Mouse (Mus musculus) left cerebral cortex, postnatal 10 days (tissue): ENCODE data around the gene Fam114a1. TPM values are rescaled to one million over a fixed set of nuclear protein-coding genes. Genes with fewer than 3 reads are reported as not detected.

Source experiments
- DNase-seq, 2 experiments: peaks; one replicate each; pipeline ENCODE4 v3.0.0; 2021 to 2022; ENCODE audit warnings: low spot score in 2 of 2, mixed read lengths in 1 of 2; ENCODE audit errors: extremely low spot score in 1 of 2
- intact Hi-C: fragments of 180-260 bp; cut with DNase I; formaldehyde crosslinking; loops from one replicate; pipeline ENCODE4 v1.15.1; 2025
- total RNA-seq, 2 experiments: library from RNA; stranded (reverse); gene quantifications; 2 replicates each; pipeline ENCODE4 v1.2.3; 2021

The Fam114a1 gene
- 1 to 10 TPM; 7.2 to 8.4 TPM for total RNA-seq

DNA sequence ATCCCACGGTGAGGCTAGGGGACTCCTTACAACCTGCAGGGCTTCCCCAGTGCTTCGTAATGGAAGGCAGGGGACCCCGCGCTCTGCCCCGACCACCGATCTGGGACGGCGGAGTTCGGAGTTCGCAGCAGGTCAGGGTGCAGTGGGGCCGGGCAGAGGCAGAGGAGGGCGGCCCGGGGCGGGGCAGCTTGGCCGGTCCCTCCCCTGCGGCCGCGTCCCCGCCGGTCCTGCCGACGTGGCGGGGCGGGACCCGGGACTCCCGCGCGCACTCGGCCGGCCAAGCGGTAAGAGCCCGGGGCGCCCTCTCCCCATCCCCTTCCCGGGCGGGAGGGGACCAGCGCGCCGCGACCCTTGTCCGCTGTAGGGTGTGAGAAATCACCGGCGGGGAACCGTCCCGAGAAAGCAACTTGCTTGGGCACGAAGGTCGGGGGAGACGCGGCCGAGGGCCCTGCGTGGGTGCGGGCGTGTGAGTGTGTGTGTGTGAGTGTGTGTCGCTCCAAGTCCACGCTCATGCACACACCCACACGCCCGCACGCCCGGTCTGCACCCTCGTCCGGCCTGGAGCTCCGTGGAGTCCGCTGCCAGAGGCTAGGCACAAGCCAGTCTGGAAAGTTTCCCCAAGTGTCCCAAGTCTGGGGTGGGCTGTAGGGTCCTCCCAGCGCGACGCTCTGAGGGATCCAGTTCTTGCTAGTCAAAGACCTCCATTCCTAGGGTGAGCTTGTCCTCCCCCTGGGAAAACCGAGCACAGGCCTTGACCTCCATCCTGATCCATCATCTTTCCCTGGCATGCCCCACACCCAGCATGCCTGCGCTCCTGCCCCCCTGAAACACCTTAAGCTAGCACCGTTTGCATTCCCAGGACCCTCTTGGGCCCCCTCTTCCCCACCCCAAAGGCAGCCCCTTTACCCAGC lies at the start of gene Fam114a1:
Fam114a1 (plus strand) TSS at position 211 of the 911 bp plus-strand sequence.
- intact Hi-C loops: loop anchor here (10.0 kb wide), 1 partner anchor 85 kb away; no protein-coding TSS in a partner anchor
- peak in 1 of 2 experiments; percentile 86 for DNase-seq

DNA sequence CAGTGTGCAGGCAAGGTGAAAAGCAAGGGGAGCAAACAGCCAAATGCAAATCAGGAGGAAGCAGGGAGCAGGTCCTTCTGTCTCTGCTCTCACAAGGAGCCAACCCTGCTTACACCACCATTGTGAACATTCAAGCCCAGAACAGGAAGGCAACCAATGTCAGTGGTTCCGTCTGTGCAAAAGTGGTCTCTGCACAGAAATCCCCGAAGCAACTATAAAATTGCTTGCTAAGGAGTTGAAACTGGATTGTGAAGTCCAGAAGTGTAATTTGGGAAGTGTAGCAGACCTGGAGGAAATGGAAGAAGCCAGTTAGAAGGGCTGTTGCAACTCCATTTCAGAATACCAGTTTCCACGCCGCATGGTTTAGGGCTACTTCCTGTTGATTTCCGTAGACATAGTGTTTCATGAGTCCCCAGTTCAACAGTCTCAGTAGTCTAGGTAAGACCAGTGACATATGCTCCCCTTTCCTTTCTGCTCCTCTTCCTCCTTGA lies 46.9 kb upstream of the Fam114a1 start:
- no peak for DNase-seq
- intact Hi-C loops: no loop called here

DNA sequence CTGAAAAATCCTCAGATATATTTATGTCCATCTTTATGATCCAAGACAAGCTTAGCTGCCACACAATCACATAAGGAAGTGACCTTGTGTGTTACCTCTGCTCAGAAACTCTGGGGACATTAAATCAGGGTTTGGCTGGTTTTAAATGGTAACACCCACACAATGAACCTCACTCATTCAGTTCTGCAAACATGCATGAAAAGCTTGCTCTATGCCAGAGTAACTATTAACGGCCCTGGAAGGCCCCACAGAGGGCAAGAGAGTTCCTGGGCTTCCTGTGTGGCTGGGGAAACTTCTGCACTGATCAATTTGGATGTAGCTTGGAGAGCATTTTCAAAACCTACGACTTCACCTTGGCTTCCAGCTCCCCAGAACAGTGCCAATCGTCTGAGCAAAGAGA lies 37.7 kb upstream of the Fam114a1 start:
- intact Hi-C loops: no loop called here
- DNase-seq: no peak

GRCm38 (mm10) chr5:64932775-64933174 lies 37.1 kb upstream of the Fam114a1 start:
- intact Hi-C loops: no loop called here
- DNase-seq: no peak

DNA sequence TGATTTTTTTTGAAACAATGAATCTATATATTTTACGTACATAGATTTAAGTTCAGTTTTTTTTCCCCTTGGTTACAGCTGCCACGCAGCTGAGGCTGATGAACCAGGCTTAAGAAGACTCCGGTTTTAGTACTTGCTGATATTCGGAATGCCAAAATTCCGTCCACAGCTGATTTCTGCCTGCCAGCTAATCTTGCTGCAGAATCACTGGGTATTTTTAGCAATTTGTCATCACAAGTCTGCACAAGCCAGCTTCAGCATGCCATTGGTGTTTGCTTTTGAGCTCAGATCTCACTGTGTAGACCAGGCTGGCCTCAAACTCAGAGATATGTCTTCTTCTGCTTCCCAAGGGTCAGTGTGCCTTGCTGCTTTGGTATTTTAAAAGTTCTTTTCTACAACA lies 18.4 kb upstream of the Fam114a1 start:
- no peak for DNase-seq
- intact Hi-C loops: no loop called here

DNA sequence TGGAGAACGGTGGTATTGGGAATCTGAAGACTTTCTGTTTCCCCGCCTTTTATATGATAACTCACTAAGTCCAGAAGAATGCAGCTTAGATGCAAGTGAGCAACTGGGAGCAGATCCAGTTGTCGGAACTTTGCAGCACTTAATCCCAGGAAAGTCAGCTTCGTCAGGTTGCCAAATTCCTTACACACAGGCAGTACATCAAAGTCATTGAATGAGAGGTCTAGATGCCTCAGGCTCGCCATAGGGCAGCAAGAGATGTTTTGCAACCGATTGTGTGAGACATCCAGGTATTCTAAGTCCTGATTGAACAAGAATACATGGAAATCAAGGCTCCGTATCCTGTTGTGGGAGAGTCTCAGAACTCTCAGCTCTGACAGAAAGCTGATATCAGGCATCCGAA lies 14.9 kb upstream of the Fam114a1 start:
- intact Hi-C loops: no loop called here
- DNase-seq: no peak

GRCm38 (mm10) chr5:64958991-64959842 lies 10.7 kb upstream of the Fam114a1 start:
- DNase-seq: no peak
- intact Hi-C loops: no loop called here

- DNase-seq: peak in 1 of 2 experiments; percentile 54
- intact Hi-C loops: loop anchor here (10.0 kb wide), 1 partner anchor 75 kb away; no protein-coding TSS in a partner anchor
These were observed 10.0 kb upstream of the Fam114a1 start, which contains the start of gene Tlr6 for GRCm38 (mm10) chr5:64959843-64960230. Tlr6 (minus strand) TSS chr5:64960097.

- DNase-seq: no peak
- intact Hi-C loops: loop anchor here (10.0 kb wide), 1 partner anchor 76 kb away; no protein-coding TSS in a partner anchor
These were observed 8.9 kb upstream of the Fam114a1 start for GRCm38 (mm10) chr5:64960857-64961391.

GRCm38 (mm10) chr5:64963271-64963670 lies 6.6 kb upstream of the Fam114a1 start:
- DNase-seq: no peak
- intact Hi-C loops: loop anchor here (10.0 kb wide), 1 partner anchor 78 kb away; no protein-coding TSS in a partner anchor

DNA sequence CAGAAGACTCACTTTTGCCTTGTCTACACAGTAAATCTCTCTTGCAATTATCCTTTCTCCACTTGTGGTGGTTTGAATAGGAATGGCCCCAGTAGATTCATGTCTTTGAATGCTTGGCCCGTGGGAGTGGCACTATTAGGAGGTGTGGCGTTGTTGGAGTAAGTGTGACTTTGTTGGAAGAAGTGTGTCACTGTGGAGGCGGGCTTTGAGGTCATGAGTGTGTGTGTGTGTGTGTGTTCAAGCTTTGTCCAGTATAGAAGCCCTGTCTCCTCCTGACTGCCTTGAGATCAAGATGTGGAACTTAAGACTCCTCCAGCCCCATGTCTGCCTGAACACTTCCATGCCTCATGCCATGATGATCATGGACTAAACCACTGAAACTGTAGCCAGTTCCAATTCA lies 6.1 kb upstream of the Fam114a1 start:
- intact Hi-C loops: loop anchor here (10.0 kb wide), 1 partner anchor 79 kb away; no protein-coding TSS in a partner anchor
- DNase-seq: no peak

DNA sequence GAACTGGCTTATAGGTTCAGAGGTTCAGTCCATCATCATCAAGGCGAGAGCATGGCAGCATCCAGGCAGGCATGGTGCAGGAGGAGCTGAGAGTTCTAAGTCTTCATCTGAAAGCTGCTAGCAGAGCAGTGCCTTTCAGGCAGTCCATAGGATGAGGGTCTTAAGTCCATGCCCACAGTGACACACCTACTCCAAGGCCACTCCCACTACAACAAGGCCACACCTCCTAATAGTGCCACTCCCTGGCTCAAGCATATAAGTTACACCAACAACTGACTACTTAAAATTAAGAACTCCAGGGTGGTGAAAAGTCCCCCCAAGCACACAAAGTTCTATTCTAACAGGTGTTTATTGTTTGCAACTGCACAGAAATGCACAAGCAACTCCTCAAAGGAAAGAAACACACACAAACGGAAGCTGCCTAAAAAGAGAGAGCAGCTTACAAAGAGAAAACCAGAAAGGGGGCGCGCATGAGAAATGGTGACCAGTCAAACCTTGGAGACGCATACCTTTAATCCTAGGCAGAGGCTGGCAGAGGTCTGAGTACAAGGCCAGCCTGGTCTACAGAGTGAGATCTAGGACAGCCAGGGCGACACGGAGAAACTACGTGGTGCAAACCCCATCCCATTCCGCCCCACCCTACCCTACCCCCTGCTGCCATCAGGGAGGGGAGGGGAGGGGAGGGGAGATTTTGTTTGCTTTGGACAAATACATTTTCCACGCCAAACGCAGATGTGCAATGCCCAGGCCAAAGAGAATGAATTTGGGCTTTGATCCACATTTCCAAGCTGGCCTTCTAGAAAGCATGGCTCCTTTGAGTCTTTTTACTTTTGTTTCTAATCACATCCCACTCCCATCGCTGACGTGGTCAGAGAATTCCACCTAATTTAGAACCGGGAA lies 660 bp upstream of the Fam114a1 start:
- no peak for DNase-seq
- intact Hi-C loops: loop anchor here (10.0 kb wide), 1 partner anchor 84 kb away; no protein-coding TSS in a partner anchor

DNA sequence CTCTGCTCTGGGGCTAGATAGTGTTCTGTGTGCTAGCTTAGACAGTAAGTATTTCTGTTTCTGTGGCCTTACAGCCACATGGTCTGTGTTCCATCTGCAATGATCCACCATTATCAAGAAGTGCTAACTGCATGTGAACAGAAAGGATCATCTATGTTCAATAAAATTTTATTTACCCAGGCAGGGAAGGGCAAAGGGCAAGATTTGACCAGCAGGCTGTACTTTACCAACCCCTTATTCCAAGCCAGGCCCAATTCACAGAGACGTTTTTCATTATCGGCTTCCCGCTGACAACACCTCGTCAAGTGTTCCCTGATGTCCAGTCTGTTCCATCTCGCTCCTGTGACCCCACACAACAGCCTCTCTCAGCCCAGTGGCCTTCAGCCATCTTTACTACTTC lies 5.2 kb downstream of the Fam114a1 start:
- no peak for DNase-seq
- intact Hi-C loops: no loop called here

DNA sequence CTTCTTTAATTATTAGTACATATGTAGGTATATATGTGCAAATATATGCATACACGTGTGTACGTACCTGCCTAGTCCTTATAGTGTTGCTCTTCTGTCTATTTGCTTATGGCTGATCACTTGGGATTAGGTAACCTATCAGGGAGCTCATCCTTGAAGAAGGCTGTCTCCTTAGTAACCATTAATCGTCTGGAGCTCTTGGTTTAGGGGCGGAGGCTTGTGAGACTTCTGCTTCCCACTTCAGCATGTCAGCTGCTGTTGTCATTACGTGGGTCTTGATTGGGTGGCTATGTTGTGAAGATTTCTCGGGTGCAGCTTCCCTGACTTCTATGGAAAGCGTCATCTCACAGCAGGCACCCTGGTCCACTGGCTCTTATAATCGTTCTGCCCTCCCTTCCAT lies 7.3 kb downstream of the Fam114a1 start:
- intact Hi-C loops: no loop called here
- DNase-seq: no peak

GRCm38 (mm10) chr5:64985971-64986370 lies 16.1 kb downstream of the Fam114a1 start:
- intact Hi-C loops: no loop called here
- no peak for DNase-seq

DNA sequence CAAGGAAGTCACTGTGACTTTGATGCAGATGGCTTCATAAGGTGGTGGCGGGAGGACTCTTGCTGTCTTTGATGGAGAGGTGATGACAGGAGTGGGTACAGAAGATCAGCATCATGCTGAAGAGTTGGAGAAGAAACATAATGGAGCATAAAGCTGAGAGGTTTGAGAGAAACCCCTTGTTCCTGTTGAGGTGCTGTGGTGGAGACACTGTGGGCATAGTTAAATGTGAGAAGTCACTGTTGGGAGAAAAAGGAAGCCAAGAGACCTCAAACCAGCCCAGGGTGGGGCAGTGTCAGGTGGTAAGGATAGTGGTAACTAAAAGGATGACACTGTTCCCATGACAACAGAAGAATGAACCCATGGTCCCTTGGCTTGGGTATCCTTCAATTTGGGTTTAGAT lies 20.1 kb downstream of the Fam114a1 start:
- DNase-seq: no peak
- intact Hi-C loops: no loop called here

DNA sequence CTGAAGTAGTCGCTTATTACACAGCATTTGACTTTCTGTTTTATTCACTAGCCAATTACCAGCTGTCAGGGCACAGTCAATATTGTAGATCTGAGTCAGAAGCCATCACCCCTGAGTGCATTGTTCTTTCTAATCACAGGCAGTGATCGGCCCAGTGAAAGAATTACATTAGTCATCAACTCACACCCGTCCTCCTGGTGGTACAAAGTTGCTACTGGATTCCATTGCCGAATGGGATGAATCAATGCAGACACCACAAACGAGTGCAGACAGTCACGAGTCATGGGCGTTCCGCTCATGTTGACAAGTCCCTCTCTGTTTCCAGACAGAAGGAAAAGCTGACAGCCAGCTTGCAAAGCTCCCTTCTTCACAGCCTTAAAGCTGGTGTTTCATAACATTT lies 22.7 kb downstream of the Fam114a1 start:
- no peak for DNase-seq
- intact Hi-C loops: no loop called here

DNA sequence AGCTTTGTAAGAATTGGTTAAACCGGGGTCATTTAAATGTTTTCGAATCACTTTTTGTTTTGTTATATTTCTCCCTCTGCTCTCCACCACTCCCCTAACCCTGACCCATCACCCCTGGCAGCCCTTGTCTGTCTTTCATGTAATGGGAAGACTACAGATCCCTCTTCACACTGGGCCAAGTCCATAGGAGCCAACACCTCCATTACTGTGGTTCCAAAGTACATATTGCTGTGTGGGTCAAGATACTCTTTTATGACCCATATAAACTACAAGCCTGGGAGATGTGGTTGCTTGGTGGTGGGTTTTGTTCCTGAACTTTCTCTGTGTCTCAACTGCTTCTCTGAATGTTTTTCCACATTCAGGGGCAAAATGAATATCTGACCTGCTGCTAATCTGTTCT lies 25.5 kb downstream of the Fam114a1 start:
- intact Hi-C loops: no loop called here
- DNase-seq: no peak
